Mouse (Mus musculus) cortical plate, adult 2 months (tissue): ENCODE results near the gene Olfr878. TPM values are rescaled to one million over a fixed set of nuclear protein-coding genes. Genes with fewer than 3 reads are reported as not detected.

ENCODE experiments used
- H3K27ac ChIP-seq: fragments of 200-500 bp; 2 replicates; pipeline ENCODE4 v1.5.1; 2012; ENCODE audit warnings: low read length, control low read depth, inconsistent platforms; ENCODE audit not compliant: insufficient read depth
- H3K4me1 ChIP-seq: fragments of 200-500 bp; 2 replicates; pipeline ENCODE4 v1.6.1; 2011; ENCODE audit warnings: low read length; ENCODE audit not compliant: control insufficient read depth, insufficient read depth
- H3K4me3 ChIP-seq: fragments of 200-500 bp; 2 replicates; pipeline ENCODE4 v1.5.1; 2011; ENCODE audit warnings: mild to moderate bottlenecking, low read length, control low read depth; ENCODE audit not compliant: insufficient read depth
- CTCF ChIP-seq: fragments of 200-500 bp; IDR thresholded peaks from 2 replicates; pipeline ENCODE4 v1.5.1; 2011; ENCODE audit warnings: mild to moderate bottlenecking, control low read depth, low read length; ENCODE audit not compliant: insufficient read depth; ENCODE audit errors: extremely low read depth
- POLR2A ChIP-seq: fragments of 200-500 bp; IDR thresholded peaks from 2 replicates; pipeline ENCODE4 v1.6.1; 2011; ENCODE audit warnings: mild to moderate bottlenecking, low read length, control low read depth; ENCODE audit not compliant: insufficient read depth; ENCODE audit errors: extremely low read depth
- polyA plus RNA-seq: library from polyadenylated mRNA; depleted of rRNA; stranded (reverse); fragments of >200 nt; gene quantifications from 2 replicates; pipeline ENCODE4 v1.2.3, GENCODE M21; 2012; rRNA removed

Gene Olfr878
- polyA plus RNA-seq: 0.23 and 0.26 TPM in 2 replicates

- H3K4me1 ChIP-seq: no peaks in the 10 kb centered on the region
- TF ChIP-seq CTCF (no peak), POLR2A (no peak)
- no peak within 1 kb of the TSS for H3K4me3 ChIP-seq
- no peak within 1 kb of the TSS; the same call in 1 of the 2 replicates for H3K27ac ChIP-seq
Observed at GRCm38 (mm10) chr9:37917540-37917939, at the start of gene Olfr878. Gene Olfr878, plus strand, starts transcription at chr9:37917840.

DNA sequence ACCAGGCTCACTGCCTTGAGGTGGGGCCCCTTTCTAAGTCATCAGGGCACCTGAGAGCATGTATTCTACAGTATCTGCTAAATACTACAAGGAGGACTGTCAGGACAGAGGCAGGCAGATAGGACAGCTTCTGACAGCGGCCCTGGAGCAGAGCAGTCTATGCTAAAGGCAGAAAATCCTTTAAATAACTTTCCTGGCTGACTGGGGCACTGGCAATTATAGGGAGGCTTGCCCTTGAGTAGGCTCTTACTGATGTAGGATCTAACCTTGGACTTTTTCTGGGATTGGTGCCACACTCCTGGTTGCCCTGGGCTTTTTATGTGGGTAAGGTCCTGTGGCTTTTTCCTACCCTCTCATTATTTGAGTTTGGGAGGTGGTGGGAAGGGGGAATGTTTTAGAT is 47.4 kb upstream of the Olfr878 start:
- Histone ChIP-seq H3K4me1 (no peaks in the 10 kb centered on the region), H3K27ac (no peak overlapping the region), H3K4me3 (no peak overlapping the region)
- TF ChIP-seq POLR2A: no peak
- no peak for TF ChIP-seq CTCF

- H3K4me1 ChIP-seq: no peaks in the 10 kb centered on the region
- H3K4me3 ChIP-seq: no peak overlapping the region
- no peak overlapping the region for H3K27ac ChIP-seq
- TF ChIP-seq POLR2A: no peak
- no peak for TF ChIP-seq CTCF
Observed at GRCm38 (mm10) chr9:37871097-37871496, 46.5 kb upstream of the Olfr878 start.

DNA sequence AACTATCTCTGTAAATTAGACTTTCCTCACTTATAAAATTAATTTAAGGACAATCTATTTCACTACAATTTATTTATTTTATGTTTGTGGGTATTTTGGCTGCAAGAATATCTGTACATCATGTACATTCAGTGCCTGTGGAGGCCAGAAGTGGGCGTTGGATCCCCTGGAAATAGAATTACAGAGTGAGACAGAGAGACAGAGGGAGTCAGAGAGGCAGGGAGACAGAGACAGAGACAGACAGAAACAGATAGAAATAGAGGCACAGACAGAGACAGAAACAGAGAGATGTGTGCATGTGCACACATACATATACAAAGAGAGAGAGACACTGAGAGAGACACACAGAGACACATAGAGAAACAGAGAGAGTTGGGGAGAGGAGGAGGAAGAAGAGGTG is 46.1 kb upstream of the Olfr878 start:
- TF ChIP-seq CTCF: no peak
- TF ChIP-seq POLR2A: no peak
- Histone ChIP-seq H3K4me1 (no peaks in the 10 kb centered on the region), H3K27ac (0 out of 2 replicates have a peak overlapping the region, but pooled peaks have one; percentile 3), H3K4me3 (no peak overlapping the region)

DNA sequence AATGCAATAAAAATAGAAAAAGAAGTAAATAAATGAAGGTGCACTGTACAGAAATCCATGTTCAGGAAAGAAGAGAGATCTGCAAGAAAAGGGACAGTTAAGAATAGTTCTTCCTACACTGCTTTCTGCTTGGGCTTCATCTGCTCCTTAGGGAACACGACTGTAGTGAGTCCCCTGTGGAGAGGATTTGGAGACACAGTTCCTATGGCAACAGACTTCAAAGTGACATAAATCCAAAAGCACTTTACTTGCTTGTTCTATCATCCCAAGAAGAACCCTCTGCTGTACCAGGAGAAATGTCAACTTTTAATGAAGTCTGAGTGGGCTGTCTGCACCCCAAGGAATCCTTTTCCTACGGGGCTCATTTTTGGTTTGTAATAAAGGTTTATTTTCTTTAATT is 26.7 kb upstream of the Olfr878 start:
- peak overlapping the region; percentile 81; the same call in 1 of the 2 replicates for H3K27ac ChIP-seq

GRCm38 (mm10) chr9:37896661-37897060 is 21.0 kb upstream of the Olfr878 start, which contains the start of gene Olfr145:
Gene Olfr145, plus strand, starts transcription at chr9:37896724.
- Histone ChIP-seq H3K4me3 (no peak within 1 kb of the TSS), H3K4me1 (no peaks in the 10 kb centered on the region), H3K27ac (no peak within 1 kb of the TSS)
- TF ChIP-seq POLR2A (no peak), CTCF (no peak)

More for the DNA sequence above, 26.7 kb upstream of the Olfr878 start:
- no peaks in the 10 kb centered on the region for H3K4me1 ChIP-seq
- TF ChIP-seq POLR2A: no peak
- TF ChIP-seq CTCF: no peak
- H3K4me3 ChIP-seq: no peak overlapping the region

- Histone ChIP-seq H3K4me1 (no peaks in the 10 kb centered on the region), H3K4me3 (no peak overlapping the region), H3K27ac (no peak overlapping the region)
- TF ChIP-seq CTCF (no peak), POLR2A (no peak)
Observed at GRCm38 (mm10) chr9:37905555-37905954, 12.1 kb upstream of the Olfr878 start.

GRCm38 (mm10) chr9:37918018-37918417 is 378 bp downstream of the Olfr878 start:
- Histone ChIP-seq H3K4me1 (no peaks in the 10 kb centered on the region), H3K27ac (no peak overlapping the region), H3K4me3 (no peak overlapping the region)
- no peak for TF ChIP-seq CTCF
- TF ChIP-seq POLR2A: no peak

DNA sequence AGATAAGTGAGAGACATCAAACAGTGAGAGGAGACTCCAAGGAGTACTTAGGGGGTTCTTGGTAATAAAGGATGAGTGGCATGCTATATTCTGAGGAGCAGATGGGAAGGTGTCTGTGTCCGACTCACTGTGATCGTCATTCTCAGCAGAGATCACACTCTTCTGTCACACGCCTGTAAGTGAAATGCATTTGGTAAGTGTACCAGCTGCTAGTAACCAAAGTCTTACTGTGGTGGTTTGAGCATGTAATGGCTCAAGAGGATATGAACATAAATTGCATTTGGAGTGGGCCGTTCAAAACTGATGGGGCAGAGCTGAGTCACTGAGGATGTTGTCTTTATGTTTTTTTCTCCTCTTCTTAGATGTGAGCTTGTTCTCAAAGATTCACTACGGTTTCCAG is 6.6 kb downstream of the Olfr878 start:
- Histone ChIP-seq H3K4me1 (no peaks in the 10 kb centered on the region), H3K4me3 (no peak overlapping the region), H3K27ac (no peak overlapping the region)
- no peak for TF ChIP-seq POLR2A

DNA sequence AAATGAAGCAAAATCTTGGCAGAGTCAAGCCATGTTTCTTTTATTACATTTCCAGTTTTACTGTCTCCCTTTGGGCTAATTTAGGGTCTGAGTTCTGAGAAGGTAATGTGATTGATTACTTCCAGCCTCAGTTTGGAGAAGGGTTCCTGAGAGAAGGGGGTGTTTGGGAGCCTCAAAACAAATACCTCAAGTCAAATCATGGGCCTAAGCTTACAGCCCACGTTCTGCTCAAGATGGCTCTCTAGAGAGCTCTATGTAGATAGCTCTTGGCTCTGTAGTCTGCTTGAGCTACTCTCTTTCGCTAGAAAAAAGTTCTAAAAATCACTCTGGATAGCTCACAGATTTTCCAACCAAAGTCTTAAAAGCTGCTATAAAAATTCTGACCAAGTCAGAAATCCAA is 7.8 kb downstream of the Olfr878 start:
- Histone ChIP-seq H3K4me3 (no peak overlapping the region), H3K27ac (no peak overlapping the region; the same call in 1 of the 2 replicates), H3K4me1 (no peaks in the 10 kb centered on the region)
- no peak for TF ChIP-seq CTCF
- no peak for TF ChIP-seq POLR2A
